Mouse (Mus musculus) hematopoietic stem cell, adult 5-6 weeks (primary cell): ENCODE data around the gene Dop1a. TPM values are rescaled to one million over a fixed set of nuclear protein-coding genes. Genes with fewer than 3 reads are reported as not detected.

Source experiments
- total RNA-seq: library from RNA; stranded (forward); fragments of 172-1452, 232-1000 nt; gene quantifications from 2 replicates; pipeline ENCODE4 v1.2.3, GENCODE M21; 2017

Dop1a gene
- total RNA-seq, 1 experiment from 2014 or later = 27.4 TPM

Other genes with a start within 250 kb of the Dop1a start
- 7.3 and 8.8 TPM in 2 replicates for gene Ube2cbp, start 2.2 kb upstream of the Dop1a start, total RNA-seq
- gene Pgm3, start 104.7 kb downstream of the Dop1a start, total RNA-seq = 16.8 and 17.5 TPM in 2 replicates
- 2.4 and 4.8 TPM in 2 replicates for gene Rwdd2a, start 104.8 kb downstream of the Dop1a start, total RNA-seq
- gene Me1, start 228.8 kb downstream of the Dop1a start, total RNA-seq = 0.25 and 0.69 TPM in 2 replicates